Mouse (Mus musculus) C2C12 (cell line): ENCODE measurements at regions not wholly inside any gene's neighbourhood (a gene's known extent, or its start where the extent isn't known, plus 50 kb on each side); places are given as distances from the start of the nearest gene placed in this dataset.

Experiments
- H3K27me3 ChIP-seq: one replicate; pipeline ENCODE4 v1.6.1; 2011; ENCODE audit not compliant: control insufficient read depth, insufficient read depth, insufficient read length
- H3K36me3 ChIP-seq: one replicate; pipeline ENCODE4 v1.6.1; 2011; ENCODE audit not compliant: control insufficient read depth, insufficient read depth
- H3K4me3 ChIP-seq: one replicate; pipeline ENCODE4 v1.5.1; 2011; ENCODE audit warnings: mild to moderate bottlenecking, control low read depth; ENCODE audit not compliant: poor library complexity, insufficient read depth, severe bottlenecking
- H3K79me2 ChIP-seq: one replicate; pipeline ENCODE4 v1.6.1; 2011; ENCODE audit not compliant: control insufficient read depth, insufficient read depth
- H3K79me3 ChIP-seq: one replicate; pipeline ENCODE4 v1.6.1; 2011; ENCODE audit warnings: low read depth, control low read depth
- H3ac ChIP-seq: one replicate; pipeline ENCODE3; 2011; ENCODE audit warnings: low read depth; ENCODE audit not compliant: control insufficient read depth, insufficient read length
- CEBPB ChIP-seq: IDR thresholded peaks from one replicate; pipeline ENCODE4 v1.6.1; 2011; ENCODE audit warnings: low read depth, mild to moderate bottlenecking, control low read depth, moderate library complexity
- CTCF ChIP-seq: IDR thresholded peaks from one replicate; pipeline ENCODE4 v1.5.1; 2011; ENCODE audit not compliant: control insufficient read depth, insufficient read depth, insufficient read length
- FOSL1 ChIP-seq: IDR thresholded peaks from one replicate; pipeline ENCODE4 v1.8.0; 2011; ENCODE audit warnings: mild to moderate bottlenecking, low read length; ENCODE audit not compliant: poor library complexity, insufficient read depth, severe bottlenecking
- MAX ChIP-seq: IDR thresholded peaks from one replicate; pipeline ENCODE4 v1.6.1; 2011; ENCODE audit warnings: mild to moderate bottlenecking, control low read depth
- MYOD1 ChIP-seq: IDR thresholded peaks from one replicate; pipeline ENCODE4 v1.6.1; 2011; ENCODE audit warnings: low read depth; ENCODE audit not compliant: control insufficient read depth, insufficient read length
- MYOG ChIP-seq: IDR thresholded peaks from one replicate; pipeline ENCODE4 v1.6.1; 2011; ENCODE audit not compliant: control insufficient read depth, insufficient read length; ENCODE audit errors: extremely low read depth
- USF1 ChIP-seq: IDR thresholded peaks from one replicate; pipeline ENCODE4 v1.6.1; 2011; ENCODE audit warnings: low read depth, mild to moderate bottlenecking, control low read depth, moderate library complexity

- Histone ChIP-seq H3K27me3 (no peaks in the 10 kb centered on the region), H3ac (no peak overlapping the region), H3K79me3 (no peaks in the 10 kb centered on the region), H3K4me3 (no peak overlapping the region), H3K36me3 (no peaks in the 10 kb centered on the region), H3K79me2 (no peaks in the 10 kb centered on the region)
- TF ChIP-seq CEBPB (no peak), MYOD1 (no peak), MYOG (no peak), MAX (no peak), CTCF (no peak), FOSL1 (no peak), USF1 (no peak)
Observed at GRCm38 (mm10) chr1:127152840-127153239, 52.0 kb upstream of the Mgat5 start.

- Histone ChIP-seq H3K79me3 (no peaks in the 10 kb centered on the region), H3K36me3 (no peaks in the 10 kb centered on the region), H3ac (no peak overlapping the region), H3K4me3 (no peak overlapping the region), H3K27me3 (no peaks in the 10 kb centered on the region), H3K79me2 (no peaks in the 10 kb centered on the region)
- no peak for TF ChIP-seq USF1
- no peak for TF ChIP-seq MYOD1
- no peak for TF ChIP-seq FOSL1
- no peak for TF ChIP-seq CEBPB
- no peak for TF ChIP-seq MYOG
- no peak for TF ChIP-seq MAX
- TF ChIP-seq CTCF: no peak
Observed at GRCm38 (mm10) chr1:127135521-127135920, 69.3 kb upstream of the Mgat5 start.

- no peaks in the 10 kb centered on the region for H3K36me3 ChIP-seq
- no peak overlapping the region for H3K4me3 ChIP-seq
- no peaks in the 10 kb centered on the region for H3K27me3 ChIP-seq
- TF ChIP-seq FOSL1: no peak
- no peak for TF ChIP-seq MYOD1
- TF ChIP-seq CTCF: no peak
- TF ChIP-seq MAX: no peak
- TF ChIP-seq CEBPB: no peak
- no peaks in the 10 kb centered on the region for H3K79me3 ChIP-seq
- no peaks in the 10 kb centered on the region for H3K79me2 ChIP-seq
- H3ac ChIP-seq: no peak overlapping the region
Observed at GRCm38 (mm10) chr1:127131871-127132270, 72.9 kb upstream of the Mgat5 start.

GRCm38 (mm10) chr1:127124862-127125261, 80.0 kb upstream of the Mgat5 start:
- no peaks in the 10 kb centered on the region for H3K27me3 ChIP-seq
- TF ChIP-seq MYOD1 (no peak), FOSL1 (no peak), MYOG (no peak), CEBPB (no peak), CTCF (no peak), MAX (no peak)
- no peaks in the 10 kb centered on the region for H3K79me3 ChIP-seq
- no peaks in the 10 kb centered on the region for H3K36me3 ChIP-seq
- no peaks in the 10 kb centered on the region for H3K79me2 ChIP-seq
- H3K4me3 ChIP-seq: no peak overlapping the region
- no peak overlapping the region for H3ac ChIP-seq

GRCm38 (mm10) chr1:127118019-127118418, 86.8 kb upstream of the Mgat5 start:
- no peak for TF ChIP-seq MYOG
- TF ChIP-seq MAX: no peak
- TF ChIP-seq MYOD1: no peak
- TF ChIP-seq CTCF: no peak
- no peak for TF ChIP-seq USF1
- no peak for TF ChIP-seq CEBPB
- no peak for TF ChIP-seq FOSL1
- Histone ChIP-seq H3K27me3 (no peaks in the 10 kb centered on the region), H3K79me2 (no peaks in the 10 kb centered on the region), H3K4me3 (no peak overlapping the region), H3K36me3 (no peaks in the 10 kb centered on the region), H3K79me3 (no peaks in the 10 kb centered on the region), H3ac (no peak overlapping the region)

- H3K4me3 ChIP-seq: no peak overlapping the region
Observed at GRCm38 (mm10) chr1:127107485-127107884, 97.3 kb upstream of the Mgat5 start.

More at GRCm38 (mm10) chr1:127107485-127107884, 97.3 kb upstream of the Mgat5 start:
- no peaks in the 10 kb centered on the region for H3K79me3 ChIP-seq
- no peak for TF ChIP-seq MAX
- TF ChIP-seq MYOD1: no peak
- TF ChIP-seq FOSL1: no peak
- TF ChIP-seq MYOG: no peak
- no peak for TF ChIP-seq USF1
- TF ChIP-seq CTCF: no peak
- no peak for TF ChIP-seq CEBPB
- H3K36me3 ChIP-seq: no peaks in the 10 kb centered on the region
- H3ac ChIP-seq: no peak overlapping the region
- H3K27me3 ChIP-seq: no peaks in the 10 kb centered on the region
- no peaks in the 10 kb centered on the region for H3K79me2 ChIP-seq
